Comparison of ENCODE assay signal across 8 mouse cellular contexts in the genomic region with DNA sequence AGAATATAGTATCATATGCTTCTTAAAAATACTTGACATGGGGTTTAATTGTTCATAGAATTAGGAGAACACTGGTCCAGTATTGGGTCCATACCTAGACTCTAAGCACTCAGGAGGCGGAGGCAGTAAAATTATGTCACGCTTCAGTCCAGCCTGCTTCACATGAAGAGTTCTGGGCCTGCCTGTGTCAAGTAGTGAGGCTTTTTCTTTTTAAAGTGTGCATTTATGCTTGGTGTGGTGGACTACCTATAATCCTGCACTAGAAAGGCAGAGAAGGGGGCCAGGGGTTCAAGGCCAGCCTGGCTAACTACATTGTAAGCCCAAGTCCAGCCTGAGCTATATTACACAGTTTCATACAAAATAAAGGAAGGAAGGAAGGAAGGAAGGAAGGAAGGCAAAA. TPM values are rescaled to one million over a fixed set of nuclear protein-coding genes. Genes with fewer than 3 reads are reported as not detected.
DNase-seq lines count a peak whose midpoint lies in the region; ATAC-seq and TF ChIP-seq lines count a peak whose summit lies in the region.

No protein-coding gene starts in this region.

- H3K27me3 ChIP-seq in kidney, embryonic 16.5 days (ENCODE audit: insufficient read depth, low read length), result no peaks in the 10 kb centered on the region
- peaks cover 25% of the 10 kb centered on the region for H3K27me3 ChIP-seq in embryonic facial prominence, embryonic 10.5 days (replicated peaks; ENCODE audit: low read depth, poor library complexity, severe bottlenecking)
- peaks cover 25% of the 10 kb centered on the region for H3K27me3 ChIP-seq in liver, embryonic 12.5 days (replicated peaks)

- peak overlapping the region; percentile 58 for H3K9ac ChIP-seq in kidney, embryonic 16.5 days (replicated peaks; ENCODE audit: low read length)
- H3K9ac ChIP-seq in liver, embryonic 12.5 days, result no peak overlapping the region

- H3K4me2 ChIP-seq in kidney, embryonic 16.5 days (replicated peaks; ENCODE audit: low read depth, low read length), result peak overlapping the region; percentile 88
- peak overlapping the region; percentile 66 for H3K4me2 ChIP-seq in liver, embryonic 12.5 days

- no peak for ATAC-seq in kidney, embryonic 16.5 days (ENCODE audit: low FRiP score, low TSS enrichment)
- no peak for ATAC-seq in liver, embryonic 12.5 days
- no peak for ATAC-seq in erythroid progenitor cell, adult 5-6 weeks (replicated peaks; ENCODE audit: low FRiP score, poor library complexity, severe bottlenecking)

- H3K4me1 ChIP-seq in kidney, embryonic 16.5 days (ENCODE audit: insufficient read depth, low read length), result peaks cover 3% of the 10 kb centered on the region; the same call in 1 of the 2 replicates
- peaks cover 30% of the 10 kb centered on the region for H3K4me1 ChIP-seq in embryonic facial prominence, embryonic 10.5 days
- peaks cover 12% of the 10 kb centered on the region for H3K4me1 ChIP-seq in embryonic fibroblast, embryonic 13.5 days (ENCODE audit: control insufficient read depth, insufficient read depth, low read length)
- H3K4me1 ChIP-seq in liver, embryonic 12.5 days, result no peaks in the 10 kb centered on the region

- H3K9me3 ChIP-seq in kidney, embryonic 16.5 days (ENCODE audit: low read length), result no peaks in the 10 kb centered on the region
- no peaks in the 10 kb centered on the region for H3K9me3 ChIP-seq in embryonic facial prominence, embryonic 10.5 days
- H3K9me3 ChIP-seq in liver, embryonic 12.5 days (replicated peaks), result no peaks in the 10 kb centered on the region

- no peaks in the 10 kb centered on the region for H3K36me3 ChIP-seq in kidney, embryonic 16.5 days (ENCODE audit: insufficient read depth, low read length)
- H3K36me3 ChIP-seq in embryonic facial prominence, embryonic 10.5 days (replicated peaks), result peaks cover 7% of the 10 kb centered on the region
- no peaks in the 10 kb centered on the region for H3K36me3 ChIP-seq in liver, embryonic 12.5 days

- peak overlapping the region; percentile 43 for H3K4me3 ChIP-seq in kidney, embryonic 16.5 days (ENCODE audit: low read length)
- peak overlapping the region; percentile 69 for H3K4me3 ChIP-seq in embryonic facial prominence, embryonic 10.5 days
- peak overlapping the region; percentile 35 for H3K4me3 ChIP-seq in embryonic fibroblast, embryonic 13.5 days (ENCODE audit: insufficient read depth, low read length)
- no peak overlapping the region for H3K4me3 ChIP-seq in liver, embryonic 12.5 days

- 41% methylated on average over 2 of the region's 2 CpGs for WGBS in kidney, embryonic 16.5 days
- WGBS in embryonic facial prominence, embryonic 10.5 days, result 50% methylated on average over 2 of the region's 2 CpGs
- 84% methylated on average over 2 of the region's 2 CpGs for WGBS in liver, embryonic 12.5 days (ENCODE audit: insufficient replicate concordance)

- no peak for TF ChIP-seq POLR2A in embryonic fibroblast, embryonic 13.5 days (IDR thresholded peaks at IDR 0.05; ENCODE audit: low read depth, low read length)

- no peak for DNase-seq in kidney, adult 11 months
- DNase-seq in embryonic facial prominence, embryonic 10.5 days (ENCODE audit: low spot score), result peak; percentile 19
- DNase-seq in embryo, embryonic 9.5 days (ENCODE audit: extremely low spot score), result no peak
- no peak for DNase-seq in retina, postnatal 1 day

- peak overlapping the region; percentile 21 for H3K27ac ChIP-seq in kidney, embryonic 16.5 days (ENCODE audit: low read length)
- peak overlapping the region; percentile 91 for H3K27ac ChIP-seq in embryonic facial prominence, embryonic 10.5 days (replicated peaks)
- H3K27ac ChIP-seq in embryonic fibroblast, embryonic 13.5 days (ENCODE audit: insufficient read depth, low read length), result peak overlapping the region; percentile 55; the same call in 1 of the 2 replicates
- no peak overlapping the region for H3K27ac ChIP-seq in liver, embryonic 12.5 days

- no peak for TF ChIP-seq CTCF in embryonic fibroblast, embryonic 13.5 days (IDR thresholded peaks at IDR 0.05; ENCODE audit: borderline replicate concordance, insufficient read depth, low read length)

RNA-seq across cellular contexts. Expression of a gene that starts 1.8 kb away (rescaled TPM):
- 35.4 and 42.6 TPM in 2 replicates for polyA plus RNA-seq in kidney, embryonic 16.5 days (2015; fragmentation: Nextera tagmentation; extraction: Ambion mirVana)
- 34.4 and 39.3 TPM in 2 replicates for polyA plus RNA-seq in embryonic facial prominence, embryonic 10.5 days (2016; fragmentation: Nextera tagmentation; extraction: Ambion mirVana)
- polyA plus RNA-seq in embryonic fibroblast, embryonic 13.5 days (2011; ENCODE audit: insufficient read length, low read depth, missing spikeins), result 23.4 and 34.4 TPM in 2 replicates
- polyA plus RNA-seq in liver, embryonic 12.5 days (2016; fragmentation: Nextera tagmentation; extraction: Ambion mirVana), result 3.6 and 4.1 TPM in 2 replicates
- total RNA-seq in erythroid progenitor cell, adult 5-6 weeks (2015; ENCODE audit: low replicate concordance), result not detected in 2 replicates
- 0.26 and 0.53 TPM in 2 replicates for total RNA-seq in erythroid progenitor cell, adult 5-6 weeks (2017; ENCODE audit: low replicate concordance)

RNA-seq across cellular contexts. Expression of a gene that starts 38.2 kb away (rescaled TPM):
- polyA plus RNA-seq in kidney, embryonic 16.5 days (2015; fragmentation: Nextera tagmentation; extraction: Ambion mirVana), result 64.8 and 67.6 TPM in 2 replicates
- polyA plus RNA-seq in embryonic facial prominence, embryonic 10.5 days (2016; fragmentation: Nextera tagmentation; extraction: Ambion mirVana), result 56.0 and 56.7 TPM in 2 replicates
- polyA plus RNA-seq in embryonic fibroblast, embryonic 13.5 days (2011; ENCODE audit: insufficient read length, low read depth, missing spikeins), result 10.8 and 20.2 TPM in 2 replicates
- polyA plus RNA-seq in liver, embryonic 12.5 days (2016; fragmentation: Nextera tagmentation; extraction: Ambion mirVana), result 21.8 and 24.9 TPM in 2 replicates
- total RNA-seq in erythroid progenitor cell, adult 5-6 weeks (2015; ENCODE audit: low replicate concordance), result 21.0 and 31.4 TPM in 2 replicates
- 4.2 and 21.2 TPM in 2 replicates for total RNA-seq in erythroid progenitor cell, adult 5-6 weeks (2017; ENCODE audit: low replicate concordance)
